Mouse (Mus musculus) layer of hippocampus, adult 11-12 months (tissue): Measurements from ENCODE around the gene Rtn4.
"Not testable (repeated sequence)": the region's sequence is repeated elsewhere in the genome, so short reads cannot be mapped to it uniquely, and the experiment has no call there.

Source experiments
- DNase-seq: peaks from one replicate; pipeline ENCODE4 v3.0.0; 2022; ENCODE audit warnings: low spot score

Rtn4 gene

DNA sequence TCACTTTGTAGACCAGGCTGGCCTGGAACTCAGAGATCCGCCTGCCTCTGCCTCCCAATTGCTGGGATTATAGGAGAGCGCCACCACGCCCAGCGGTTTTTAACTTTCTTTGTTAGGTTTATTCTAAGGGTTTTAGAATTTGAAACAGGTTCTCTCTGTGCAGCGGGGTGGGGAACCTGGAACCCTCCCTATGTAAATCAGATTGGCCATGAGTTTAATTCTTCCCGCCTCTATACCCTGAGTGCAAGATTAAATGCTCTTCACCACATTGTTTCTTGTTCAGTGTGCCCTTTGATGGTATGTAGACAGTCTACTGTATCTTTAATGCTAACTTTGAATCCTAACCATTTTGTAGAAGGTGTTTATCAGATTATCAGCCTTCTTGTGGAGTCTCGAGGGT is 21.4 kb downstream of the Rtn4 start:
- no peak for DNase-seq

DNA sequence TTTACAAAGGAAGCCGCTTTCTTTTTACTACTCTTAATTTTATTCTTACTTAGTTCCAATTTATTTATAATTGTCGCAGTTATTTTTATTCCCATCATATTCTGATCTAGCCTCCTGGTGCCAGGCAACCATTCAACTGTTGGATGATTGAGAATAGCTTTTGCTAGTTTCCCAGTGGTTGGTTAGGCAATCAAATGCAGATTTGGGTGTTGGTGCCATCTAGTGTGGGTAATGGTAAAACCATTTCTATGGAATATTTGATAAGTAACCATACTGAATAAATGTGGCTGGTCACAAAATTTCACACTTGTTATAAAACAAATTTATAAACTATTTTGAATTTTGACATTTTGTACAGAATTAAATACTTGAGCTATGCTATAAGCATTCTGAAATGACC is 22.0 kb downstream of the Rtn4 start:
- DNase-seq, result peak; percentile 51

DNA sequence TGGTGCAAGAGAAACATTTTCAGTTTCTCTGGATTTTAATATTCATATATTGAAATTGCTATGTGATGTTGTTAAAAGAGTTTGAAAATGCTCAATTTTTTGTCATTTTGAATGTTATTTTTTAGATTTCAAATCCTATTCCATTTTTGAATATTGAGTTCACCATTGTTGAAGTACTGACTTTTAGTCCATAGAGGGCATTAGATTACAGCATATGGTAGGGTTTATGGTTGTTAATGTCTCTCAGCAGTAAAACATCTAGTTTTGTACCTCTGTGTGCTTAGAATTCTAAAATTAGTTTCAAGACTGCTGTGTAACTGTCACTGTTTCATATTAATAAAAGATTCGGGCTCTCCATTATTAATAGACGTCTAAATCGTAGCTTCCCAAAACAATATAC is 22.8 kb downstream of the Rtn4 start:
- no peak for DNase-seq

DNA sequence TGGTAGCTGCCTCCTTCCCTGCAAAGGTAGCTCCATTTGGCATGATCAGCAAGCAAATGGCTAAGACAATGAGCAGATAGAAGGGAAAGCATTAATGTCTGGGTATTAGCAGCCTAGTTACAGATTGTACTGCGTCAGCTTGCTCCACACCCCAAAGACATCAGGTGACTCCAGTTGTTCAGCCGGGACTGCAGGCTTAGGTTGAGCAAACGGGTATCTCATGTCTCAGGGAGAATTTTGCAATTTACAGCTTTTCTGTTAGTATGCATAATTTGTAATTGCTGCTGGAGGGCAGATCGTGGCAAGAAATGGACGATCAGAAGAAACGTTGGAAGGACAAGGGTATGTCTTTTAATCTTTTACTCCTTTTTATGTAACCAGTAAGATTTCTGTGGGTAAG is 25.8 kb downstream of the Rtn4 start:
- peak; percentile 30 for DNase-seq

- DNase-seq, result no peak
These were observed 26.9 kb downstream of the Rtn4 start for GRCm38 (mm10) chr11:29719597-29719996.

DNA sequence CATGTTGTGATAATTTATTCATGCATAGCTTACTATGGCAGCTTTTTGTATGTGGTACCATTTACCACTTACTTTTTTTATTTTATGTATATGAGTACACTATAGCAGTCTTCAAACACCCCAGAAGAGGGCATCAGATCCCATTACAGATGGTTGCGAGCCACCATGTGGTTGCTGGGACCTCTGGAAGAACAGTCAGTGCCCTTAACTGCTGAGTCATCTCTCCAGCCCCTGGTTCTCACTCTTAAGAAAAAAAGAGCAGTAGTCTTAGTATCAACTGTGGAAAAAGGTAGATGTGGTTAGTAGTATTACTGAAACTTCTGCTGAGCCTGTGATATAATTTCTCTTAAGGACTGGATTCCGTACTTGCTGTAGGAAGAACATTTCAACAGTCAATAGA is 31.5 kb downstream of the Rtn4 start:
- DNase-seq, result no peak

- DNase-seq, result no peak
These were observed 32.4 kb downstream of the Rtn4 start for GRCm38 (mm10) chr11:29725167-29725566.

DNA sequence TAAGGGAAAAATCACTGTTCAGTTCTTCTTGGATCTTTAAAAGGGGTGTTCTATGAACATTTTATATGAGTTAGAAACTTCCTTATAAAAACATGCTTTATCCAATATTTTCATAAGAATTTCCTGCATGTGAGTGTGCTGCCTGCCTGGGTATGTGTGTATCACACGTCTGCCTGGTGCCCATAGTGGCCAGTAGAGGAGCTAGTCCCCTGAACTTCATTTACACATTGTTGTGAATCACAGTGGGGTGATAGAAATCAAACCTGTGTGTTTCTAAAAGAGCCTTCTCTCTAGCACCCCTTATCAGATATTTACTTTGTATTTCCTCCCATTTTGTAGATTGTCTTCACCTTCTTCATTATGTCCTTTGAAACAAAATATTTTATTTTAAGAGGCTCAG is 32.9 kb downstream of the Rtn4 start:
- DNase-seq, result no peak

- DNase-seq, result no peak
These were observed 35.2 kb downstream of the Rtn4 start for GRCm38 (mm10) chr11:29727901-29728300.

GRCm38 (mm10) chr11:29739752-29740151 is 47.0 kb downstream of the Rtn4 start:
- no peak for DNase-seq

GRCm38 (mm10) chr11:29744760-29745430 is 52.1 kb downstream of the Rtn4 start:
- no peak for DNase-seq

GRCm38 (mm10) chr11:29745513-29745912 is 52.8 kb downstream of the Rtn4 start:
- no peak for DNase-seq

- no peak for DNase-seq
These were observed 53.5 kb downstream of the Rtn4 start for GRCm38 (mm10) chr11:29746203-29746602.

DNA sequence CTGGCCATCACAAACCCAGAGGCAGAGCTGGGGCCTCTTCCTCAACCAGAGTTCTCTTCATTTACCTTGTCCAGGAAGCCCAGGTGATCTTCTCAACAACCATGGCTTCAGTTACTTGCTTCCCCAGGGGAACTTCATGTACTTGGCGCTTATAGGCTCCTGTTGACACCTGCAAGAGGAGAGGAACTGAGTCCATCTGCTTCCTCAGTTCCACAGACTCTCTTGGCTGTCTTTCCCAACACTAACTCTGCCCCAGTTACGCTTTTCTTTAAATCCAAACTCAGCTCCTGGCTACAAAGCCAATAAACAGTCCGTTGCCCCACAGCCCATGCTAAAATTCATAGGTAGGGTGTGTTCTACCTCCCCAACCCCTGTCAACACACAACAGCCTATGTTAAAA is 54.6 kb downstream of the Rtn4 start:
- DNase-seq, result no peak

DNA sequence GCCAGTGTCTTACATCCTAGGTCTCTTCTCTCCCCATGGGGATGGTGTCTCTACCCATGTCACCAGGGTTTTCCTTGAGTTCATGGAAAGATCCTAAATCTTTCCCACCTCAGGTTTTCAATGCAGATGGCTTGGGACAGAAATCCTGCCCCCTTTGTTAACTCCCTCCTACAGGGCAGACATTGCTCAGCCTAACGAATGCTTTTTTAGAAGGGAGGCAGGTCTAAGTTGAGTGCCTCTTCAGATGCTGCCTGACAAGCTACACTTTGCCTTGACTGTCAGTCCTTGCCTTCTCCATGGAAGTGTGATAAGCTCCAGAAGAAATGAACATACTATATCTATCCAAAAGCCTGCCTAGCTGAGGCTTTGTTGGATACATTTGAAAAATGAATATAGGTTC is 55.1 kb downstream of the Rtn4 start:
- DNase-seq, result no peak

GRCm38 (mm10) chr11:29748750-29749467 is 56.2 kb downstream of the Rtn4 start:
- no peak for DNase-seq

DNA sequence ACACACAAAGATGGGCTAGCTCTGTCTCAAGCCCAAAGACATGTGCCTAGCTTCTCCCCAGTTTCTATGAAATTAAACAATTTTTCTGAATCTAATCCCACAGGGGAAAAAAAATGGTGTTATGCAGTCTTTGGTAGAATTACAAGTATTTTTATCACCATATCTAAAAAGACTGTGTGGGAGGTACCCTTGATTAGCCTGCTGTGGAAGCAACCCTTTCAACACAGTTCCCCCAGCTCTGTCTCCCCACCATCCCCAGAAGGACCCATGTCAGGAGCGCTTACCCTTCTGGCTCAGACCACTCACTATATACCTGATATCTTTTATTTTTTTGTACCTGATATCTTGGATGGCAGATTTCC is 56.7 kb downstream of the Rtn4 start:
- no peak for DNase-seq

DNA sequence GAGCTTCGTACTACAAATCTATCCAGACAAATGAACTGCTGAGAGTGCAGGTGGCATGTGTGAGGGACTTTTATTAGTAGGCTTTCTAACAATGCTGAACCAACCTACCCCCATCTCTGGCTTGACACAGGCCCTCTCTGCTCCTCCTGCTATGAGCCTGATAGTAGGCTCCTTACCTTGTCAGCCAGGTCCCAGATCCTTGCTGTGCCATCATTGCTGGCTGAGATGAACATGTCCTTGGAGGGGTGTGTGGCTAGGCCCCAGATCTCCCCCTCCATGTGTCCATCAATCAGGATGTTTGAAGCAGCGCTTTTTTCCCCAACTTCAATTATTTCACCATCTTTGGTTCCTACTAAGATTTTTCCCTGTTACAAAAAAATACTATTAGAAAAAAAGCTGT is 58.3 kb downstream of the Rtn4 start:
- no peak for DNase-seq

- DNase-seq, result no peak
These were observed 59.2 kb downstream of the Rtn4 start for GRCm38 (mm10) chr11:29751648-29752611.

- not testable (repeated sequence) for DNase-seq
These were observed 63.3 kb downstream of the Rtn4 start for GRCm38 (mm10) chr11:29756007-29756406.

DNA sequence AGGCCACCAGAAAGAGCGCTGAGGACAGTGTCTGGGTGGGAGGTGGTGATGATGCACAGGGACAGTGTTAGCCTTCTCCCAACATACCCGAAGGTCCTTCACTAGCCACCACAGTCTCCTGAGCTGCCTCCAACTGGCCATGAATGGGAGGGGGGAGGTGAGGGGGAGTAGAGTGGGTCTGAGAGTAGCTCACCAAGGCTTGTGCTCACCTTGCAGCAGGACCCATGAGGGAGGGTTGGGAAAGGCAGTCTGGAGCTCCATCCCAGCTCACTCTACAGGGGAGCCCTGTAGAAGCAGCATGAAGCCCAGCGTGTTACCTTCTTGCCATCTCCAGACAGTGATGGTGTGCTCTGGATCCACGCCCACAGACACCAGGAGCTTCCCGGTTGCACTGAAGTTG is 65.9 kb downstream of the Rtn4 start:
- no peak for DNase-seq

- no peak for DNase-seq
These were observed 68.6 kb downstream of the Rtn4 start for GRCm38 (mm10) chr11:29761387-29761786.

DNA sequence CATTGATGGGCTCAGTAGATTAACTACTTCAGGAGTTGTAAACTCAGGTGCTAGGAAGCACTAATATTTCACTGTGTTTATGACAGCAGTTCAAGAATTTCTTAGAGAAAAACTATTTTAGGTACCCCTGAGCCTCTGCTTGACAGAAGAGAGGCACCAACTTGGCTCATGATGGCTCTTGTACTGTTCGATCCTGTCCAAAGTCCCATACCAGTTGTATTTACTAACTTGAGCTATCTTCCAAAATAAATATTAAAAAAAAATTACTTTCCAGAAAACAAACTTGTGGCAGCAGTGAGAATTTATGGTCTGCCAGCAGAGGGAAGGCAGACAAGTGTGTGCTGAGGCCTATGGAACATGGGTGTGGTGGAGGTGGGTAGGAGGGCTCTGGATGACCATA is 70.0 kb downstream of the Rtn4 start:
- DNase-seq, result no peak
